1 mouse cellular context compared by ENCODE assay signal in the genomic region with DNA sequence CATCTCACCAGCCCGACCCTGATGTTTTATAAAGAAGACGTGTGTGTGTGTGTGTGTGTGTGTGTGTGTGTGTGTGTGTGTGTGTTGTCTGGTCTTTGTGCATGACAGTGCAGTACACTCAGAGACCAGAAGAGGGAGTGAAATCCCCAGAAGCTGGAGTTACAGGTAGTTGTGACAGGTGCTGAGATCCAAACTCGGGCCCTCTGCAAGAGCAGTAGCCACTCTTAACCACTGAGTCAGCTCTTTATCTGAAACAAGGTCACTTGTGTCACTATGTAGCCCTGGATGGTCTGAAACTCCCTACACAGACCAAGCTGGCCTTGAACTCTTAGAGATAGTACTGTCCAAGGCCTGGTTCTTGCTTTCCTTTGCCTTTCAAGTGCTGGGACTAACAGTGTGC.
TF ChIP-seq lines count a peak whose summit lies in the region.

No protein-coding gene starts in this region.

TF ChIP-seq in MEL, 35 proteins besides CTCF, POLR2A, EP300 and RAD21 (continued from another document):
- TF ChIP-seq E2F4 (IDR thresholded peaks at IDR 0.05; ENCODE audit: borderline replicate concordance, low read depth, low read length) (no peak), GATA1 (IDR thresholded peaks at IDR 0.05; ENCODE audit: low read depth, low read length) (no peak), TBP (IDR thresholded peaks at IDR 0.05; ENCODE audit: low read depth, low read length) (no peak), POLR2AphosphoS2 (IDR thresholded peaks at IDR 0.05; ENCODE audit: low read length) (no peak), BHLHE40 (IDR thresholded peaks at IDR 0.05; ENCODE audit: borderline replicate concordance, low read depth, low read length) (no peak), NRF1 (IDR thresholded peaks at IDR 0.05; ENCODE audit: insufficient read depth, low read depth, low read length, poor library complexity, severe bottlenecking) (no peak), SMC3 (IDR thresholded peaks at IDR 0.05; ENCODE audit: low read depth, low read length) (no peak), MEF2A (IDR thresholded peaks at IDR 0.05; ENCODE audit: extremely low read depth, insufficient replicate concordance, low read depth, low read length, poor library complexity, severe bottlenecking) (no peak), NELFE (IDR thresholded peaks at IDR 0.05; ENCODE audit: low read depth, low read length) (no peak), MAX (IDR thresholded peaks at IDR 0.05; ENCODE audit: low read length) (no peak), ZKSCAN1 (IDR thresholded peaks at IDR 0.05; ENCODE audit: low read depth, low read length) (no peak), USF2 (IDR thresholded peaks at IDR 0.05; ENCODE audit: borderline replicate concordance in 1 of 2, insufficient read depth in 1 of 2, low read depth in 1 of 2, low read length in 2 of 2) (no peak), MXI1 (IDR thresholded peaks at IDR 0.05; ENCODE audit: low read depth, low read length) (no peak), TAL1 (IDR thresholded peaks at IDR 0.05; ENCODE audit: low read length) (no peak), POLR2AphosphoS5 (IDR thresholded peaks at IDR 0.05; ENCODE audit: borderline replicate concordance, low read depth, low read length) (no peak)
TF ChIP-seq in MEL: peak in this region for 0.
